Mouse (Mus musculus) embryonic facial prominence, embryonic 14.5 days (tissue): ENCODE data around the gene Fmn2. TPM values are rescaled to one million over a fixed set of nuclear protein-coding genes. Genes with fewer than 3 reads are reported as not detected.
A peak's percentile ranks its signal among the peaks of the same experiment; 100 is the strongest.

Experiments used
- ATAC-seq: fragments of 200-750 bp; cut with Nextera tagmentation; 2 replicates; pipeline ENCODE4 v1.8.0; 2017; ENCODE audit warnings: low read depth, moderate number of reproducible peaks, moderate TSS enrichment
- DNase-seq: peaks from one replicate; pipeline ENCODE4 v3.0.0-alpha.2; 2015; ENCODE audit warnings: low spot score
- H3K27ac ChIP-seq: fragments of 300-500 bp; sonication (generic); replicated peaks from 2 replicates; pipeline ENCODE4 v1.5.1; 2014; ENCODE audit warnings: low read depth, mild to moderate bottlenecking, low read length, moderate library complexity
- H3K27me3 ChIP-seq: fragments of 300-500 bp; sonication (generic); replicated peaks from 2 replicates; pipeline ENCODE4 v1.6.1; 2014; ENCODE audit warnings: low read length; ENCODE audit not compliant: control insufficient read depth, insufficient read depth
- H3K36me3 ChIP-seq: fragments of 300-500 bp; sonication (generic); 2 replicates; pipeline ENCODE4 v1.6.1; 2014; ENCODE audit warnings: low read length, mixed read lengths; ENCODE audit not compliant: control insufficient read depth, insufficient read depth
- H3K4me1 ChIP-seq: fragments of 300-500 bp; sonication (generic); 2 replicates; pipeline ENCODE4 v1.6.1; 2014; ENCODE audit warnings: antibody characterized with exemption, low read length; ENCODE audit not compliant: control insufficient read depth, insufficient read depth
- H3K4me2 ChIP-seq: fragments of 300-500 bp; sonication (generic); 2 replicates; pipeline ENCODE4 v1.6.1; 2014; ENCODE audit warnings: low read depth, mild to moderate bottlenecking, low read length, moderate library complexity, mixed read lengths
- H3K4me3 ChIP-seq: fragments of 300-500 bp; sonication (generic); 2 replicates; pipeline ENCODE4 v1.5.1; 2014; ENCODE audit warnings: low read depth, mild to moderate bottlenecking, low read length
- H3K9ac ChIP-seq: fragments of 300-500 bp; sonication (generic); 2 replicates; pipeline ENCODE4 v1.6.1; 2014; ENCODE audit warnings: low read depth, mild to moderate bottlenecking, low read length, moderate library complexity, mixed read lengths
- H3K9me3 ChIP-seq: fragments of 300-500 bp; sonication (generic); 2 replicates; pipeline ENCODE4 v1.6.1; 2016; ENCODE audit warnings: low read length; ENCODE audit not compliant: control insufficient read depth
- WGBS: fragments of 180-500 bp; shearing (Covaris S2); extraction: QIAGEN DNeasy Blood & Tissue Kit; methylation state at CpG from one replicate; pipeline ENCODE4 v1.1.7; 2014; 5-methylcytosine and 5-hydroxymethylcytosine counted together
- polyA plus RNA-seq: library from polyadenylated mRNA; unstranded; fragments of >200 nt; fragmentation: Nextera tagmentation; extraction: Ambion mirVana; gene quantifications from 2 replicates; pipeline ENCODE4 v1.2.1, GENCODE M21; 2014

Gene Fmn2
- polyA plus RNA-seq, 1 experiment from 2014 or later = 1.3 TPM

DNA sequence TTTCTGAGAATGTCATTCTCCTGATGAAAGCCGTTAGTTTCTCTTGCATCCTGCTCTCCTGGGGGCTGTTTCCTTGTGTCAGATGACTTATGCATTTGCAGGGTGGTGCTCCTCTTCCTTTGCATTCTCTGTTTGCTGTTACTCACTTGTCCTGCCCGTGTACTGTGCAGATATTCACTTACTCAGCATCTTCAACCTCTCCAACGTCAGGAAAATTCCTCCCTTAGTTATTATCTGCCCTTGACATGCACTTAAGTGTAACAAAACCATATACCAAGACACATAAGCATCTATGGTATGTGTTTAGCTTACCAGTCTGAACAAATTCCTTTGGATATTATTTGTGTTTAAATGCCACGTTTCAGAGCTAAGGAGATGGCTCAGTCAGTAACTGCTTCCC lies 175.6 kb downstream of the Fmn2 start:
- no peak overlapping the region for H3K27ac ChIP-seq

DNA sequence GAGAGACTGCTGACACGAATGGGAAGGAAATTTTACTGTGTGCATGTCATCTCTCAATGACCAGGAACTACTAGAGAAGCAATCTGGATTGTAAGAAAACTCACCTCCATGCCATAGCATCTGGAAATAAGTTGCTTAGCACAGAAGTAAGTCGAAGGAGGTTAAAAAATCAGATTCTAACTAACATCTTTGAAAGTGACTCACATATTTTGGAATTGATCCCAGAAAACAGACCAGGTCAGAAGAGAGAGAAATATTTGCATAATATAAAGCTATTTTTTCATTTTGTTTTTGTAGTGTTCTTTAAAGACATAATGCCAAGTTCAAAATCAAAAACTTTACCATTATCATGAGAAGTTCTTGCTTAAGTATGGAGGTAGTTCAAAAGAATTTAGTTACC lies 187.7 kb downstream of the Fmn2 start:
- no peaks in the 10 kb centered on the region for H3K27me3 ChIP-seq
- H3K9me3 ChIP-seq = no peaks in the 10 kb centered on the region
- H3K4me2 ChIP-seq = no peak overlapping the region
- WGBS = 73% methylated on average over 2 of the region's 2 CpGs
- no peak for ATAC-seq
- no peak overlapping the region for H3K27ac ChIP-seq
- no peak overlapping the region for H3K4me3 ChIP-seq
- DNase-seq = no peak
- no peaks in the 10 kb centered on the region for H3K4me1 ChIP-seq
- H3K9ac ChIP-seq = no peak overlapping the region
- H3K36me3 ChIP-seq = no peaks in the 10 kb centered on the region

More for the DNA sequence above, 175.6 kb downstream of the Fmn2 start:
- Histone ChIP-seq H3K9ac (no peak overlapping the region), H3K4me3 (no peak overlapping the region), H3K4me2 (no peak overlapping the region), H3K4me1 (peaks cover 14% of the 10 kb centered on the region; the same call in 1 of the 2 replicates), H3K27me3 (no peaks in the 10 kb centered on the region), H3K36me3 (no peaks in the 10 kb centered on the region), H3K9me3 (no peaks in the 10 kb centered on the region)
- DNase-seq (peak; percentile 11), ATAC-seq (no peak)
- 29% methylated on average over 4 of the region's 4 CpGs for WGBS

DNA sequence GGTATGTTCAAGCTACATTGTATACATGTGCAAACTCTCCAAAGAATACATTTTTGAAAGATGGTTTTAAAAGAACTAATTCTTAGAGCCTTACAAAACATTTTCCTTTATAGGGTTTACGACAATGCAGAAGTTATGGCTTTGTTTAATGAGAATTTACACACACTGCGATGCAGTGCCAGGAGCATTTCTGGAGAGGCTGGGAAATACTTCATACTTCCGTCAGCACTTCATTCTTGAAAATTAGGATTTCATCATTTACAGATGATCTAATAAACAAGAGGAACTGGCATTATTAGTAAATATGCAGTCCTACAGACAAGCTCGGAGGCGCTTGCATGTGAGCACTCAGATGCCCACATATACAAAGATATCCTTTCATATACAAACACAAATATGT lies 199.2 kb downstream of the Fmn2 start:
- 82% methylated on average over 5 of the region's 5 CpGs for WGBS
- ATAC-seq (no peak), DNase-seq (no peak)
- Histone ChIP-seq H3K4me3 (no peak overlapping the region), H3K4me2 (no peak overlapping the region), H3K27ac (no peak overlapping the region), H3K9ac (no peak overlapping the region), H3K9me3 (no peaks in the 10 kb centered on the region), H3K36me3 (no peaks in the 10 kb centered on the region), H3K27me3 (no peaks in the 10 kb centered on the region), H3K4me1 (peaks cover 10% of the 10 kb centered on the region; the same call in 1 of the 2 replicates)

DNA sequence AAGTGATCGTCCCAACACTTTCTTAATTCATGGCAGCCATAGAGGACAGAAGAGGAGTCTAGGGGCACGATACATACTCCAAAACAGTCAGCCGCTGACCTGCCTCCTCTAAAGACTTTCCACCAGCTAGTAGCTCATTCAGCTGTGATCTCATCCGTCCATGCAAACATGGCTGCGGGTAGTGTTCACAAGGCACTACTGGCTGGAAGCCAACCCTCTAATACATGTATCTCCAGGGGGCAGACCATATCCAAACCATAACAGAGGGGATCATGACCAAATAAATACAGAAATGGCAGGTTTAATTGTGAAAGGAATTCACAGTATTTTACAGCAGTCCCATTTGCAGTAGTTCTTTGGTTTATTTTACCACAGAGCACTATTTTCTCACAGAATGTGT lies 200.2 kb downstream of the Fmn2 start:
- Histone ChIP-seq H3K9me3 (no peaks in the 10 kb centered on the region), H3K27me3 (no peaks in the 10 kb centered on the region), H3K4me2 (no peak overlapping the region), H3K36me3 (no peaks in the 10 kb centered on the region), H3K27ac (no peak overlapping the region), H3K9ac (no peak overlapping the region), H3K4me1 (peaks cover 10% of the 10 kb centered on the region; the same call in 1 of the 2 replicates), H3K4me3 (no peak overlapping the region)
- DNase-seq (peak; percentile 85), ATAC-seq (peak; percentile 80)
- WGBS = 62% methylated on average over 5 of the region's 5 CpGs

DNA sequence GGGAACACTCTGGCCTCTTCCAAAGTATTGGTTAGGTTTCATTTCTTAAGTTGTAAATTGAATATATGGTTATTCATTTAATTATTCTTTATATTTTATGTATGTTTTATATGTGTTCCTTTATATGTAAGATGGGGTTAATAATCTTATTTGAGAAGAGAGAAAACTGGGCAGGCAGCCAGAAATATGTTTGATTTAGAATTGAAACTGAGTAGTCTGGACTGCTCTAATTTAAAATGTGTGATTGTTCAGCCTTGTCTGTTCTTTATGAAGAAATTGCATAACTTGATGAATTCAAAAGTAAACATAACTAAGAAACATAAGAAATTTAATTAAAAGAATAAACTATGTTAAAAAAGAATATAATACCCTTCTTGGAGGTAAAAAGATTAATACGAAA lies 202.3 kb downstream of the Fmn2 start:
- H3K36me3 ChIP-seq = no peaks in the 10 kb centered on the region
- DNase-seq = peak; percentile 80
- no peak overlapping the region for H3K4me3 ChIP-seq
- no peak overlapping the region for H3K4me2 ChIP-seq
- H3K9ac ChIP-seq = no peak overlapping the region
- H3K9me3 ChIP-seq = no peaks in the 10 kb centered on the region
- no peaks in the 10 kb centered on the region for H3K27me3 ChIP-seq
- H3K27ac ChIP-seq = no peak overlapping the region
- ATAC-seq = no peak
- WGBS = 63% methylated on average over 1 of the region's 1 CpGs
- peaks cover 10% of the 10 kb centered on the region; the same call in 1 of the 2 replicates for H3K4me1 ChIP-seq

DNA sequence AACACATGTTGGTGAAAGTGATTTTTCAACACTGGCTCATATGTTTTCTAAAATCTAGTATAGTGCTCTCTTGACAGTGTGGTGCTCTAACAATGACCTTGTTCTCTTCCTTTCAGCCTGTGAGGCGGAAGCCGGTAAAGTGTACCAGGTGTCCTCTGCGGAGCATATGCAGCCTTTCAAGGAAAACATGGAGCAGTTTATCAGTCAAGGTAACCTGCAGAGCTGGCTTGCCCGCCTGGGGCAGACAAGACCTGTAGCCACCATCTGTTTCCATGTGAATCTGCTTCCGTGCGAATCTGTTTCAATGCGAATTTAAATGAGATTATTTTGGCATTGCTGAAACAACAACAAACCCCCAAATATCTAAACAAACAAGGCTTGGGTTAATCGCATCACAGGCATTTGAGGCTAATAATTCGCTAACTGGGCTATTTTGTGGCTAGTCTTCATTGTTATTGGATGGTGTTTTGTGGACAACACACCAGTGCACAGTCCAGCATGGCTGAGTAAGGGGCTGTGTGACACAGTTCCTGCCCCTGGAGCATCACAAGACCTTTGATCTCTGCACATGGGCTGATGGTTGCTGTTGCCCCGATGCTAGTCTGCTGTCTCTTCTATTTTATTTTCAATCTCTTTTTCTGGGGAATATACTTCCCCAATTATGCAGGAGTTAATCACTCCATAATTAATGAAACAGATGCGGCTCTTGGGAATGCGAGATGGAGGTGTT lies 218.3 kb downstream of the Fmn2 start:
- 77% methylated on average over 12 of the region's 12 CpGs for WGBS
- Histone ChIP-seq H3K9ac (no peak overlapping the region), H3K4me2 (no peak overlapping the region), H3K9me3 (no peaks in the 10 kb centered on the region), H3K4me1 (no peaks in the 10 kb centered on the region), H3K36me3 (0 out of 2 replicates have a peak, but pooled peaks cover 4% of the 10 kb centered on the region), H3K4me3 (no peak overlapping the region), H3K27ac (no peak overlapping the region), H3K27me3 (no peaks in the 10 kb centered on the region)
- DNase-seq (no peak), ATAC-seq (no peak)

DNA sequence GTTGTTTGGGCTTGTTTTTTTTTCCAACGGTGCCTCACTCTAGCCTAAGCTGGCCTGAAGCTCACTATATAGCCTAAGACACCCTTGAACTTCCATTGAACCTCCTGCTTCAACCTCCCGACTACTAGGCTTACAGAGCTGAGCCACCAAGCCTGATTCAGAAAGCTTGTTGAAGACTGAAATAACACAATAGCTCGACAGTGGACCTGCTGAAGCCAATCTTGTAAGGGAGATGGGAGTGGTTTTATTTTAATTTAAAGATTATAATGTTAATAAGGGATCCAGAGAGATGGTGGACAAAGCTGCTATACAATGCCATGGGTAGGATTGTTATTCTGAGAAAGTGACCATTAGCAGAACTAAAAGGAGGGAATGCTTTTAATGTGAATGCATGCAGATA lies 227.1 kb downstream of the Fmn2 start:
- Histone ChIP-seq H3K9me3 (no peaks in the 10 kb centered on the region), H3K4me3 (no peak overlapping the region), H3K4me2 (no peak overlapping the region), H3K4me1 (no peaks in the 10 kb centered on the region), H3K9ac (no peak overlapping the region), H3K36me3 (no peaks in the 10 kb centered on the region), H3K27me3 (no peaks in the 10 kb centered on the region), H3K27ac (no peak overlapping the region)
- WGBS = 80% methylated on average over 3 of the region's 3 CpGs
- ATAC-seq = no peak
- no peak for DNase-seq

DNA sequence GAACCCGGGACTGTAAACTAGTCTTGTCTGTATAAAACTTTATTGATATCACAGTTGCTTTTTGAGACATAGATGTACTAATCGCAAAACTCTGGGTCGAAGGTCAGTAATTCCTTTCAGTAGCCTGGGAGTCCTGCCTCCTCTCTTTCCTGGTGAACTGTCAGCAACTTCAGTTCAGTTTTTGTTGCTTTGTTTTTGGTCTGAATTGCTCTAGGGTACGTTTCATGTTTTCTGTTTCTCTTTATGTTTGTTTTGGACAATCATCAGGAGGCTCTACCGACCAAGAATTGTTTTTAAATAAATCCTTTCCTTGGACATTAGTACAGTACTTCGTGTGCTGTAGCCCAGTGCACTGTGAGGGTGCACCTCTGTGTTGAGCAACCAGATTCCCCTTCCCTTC lies 231.1 kb downstream of the Fmn2 start:
- ATAC-seq (no peak), DNase-seq (no peak)
- Histone ChIP-seq H3K36me3 (no peaks in the 10 kb centered on the region), H3K4me3 (no peak overlapping the region), H3K9me3 (no peaks in the 10 kb centered on the region), H3K27me3 (no peaks in the 10 kb centered on the region), H3K9ac (no peak overlapping the region), H3K27ac (no peak overlapping the region), H3K4me2 (no peak overlapping the region), H3K4me1 (no peaks in the 10 kb centered on the region)
- WGBS = 70% methylated on average over 6 of the region's 6 CpGs

DNA sequence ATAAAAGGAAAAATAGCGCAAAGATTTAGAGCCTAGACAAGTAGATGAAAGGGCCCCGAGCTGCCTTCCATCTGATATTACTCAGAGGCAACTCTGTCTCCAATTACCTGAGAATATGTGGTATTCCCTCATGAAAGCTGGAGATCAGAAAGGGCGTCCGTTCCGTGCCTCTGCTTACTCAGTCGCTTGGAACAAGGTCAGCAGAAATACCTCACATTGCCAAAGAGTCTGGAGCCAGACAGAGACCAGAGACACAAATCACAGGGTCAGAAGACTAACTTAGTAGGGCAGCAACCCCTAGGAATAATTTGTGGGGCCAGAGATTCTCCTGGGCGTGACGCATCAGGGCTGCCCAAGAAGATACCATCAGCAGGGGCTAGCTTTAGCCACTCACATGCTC lies 237.3 kb downstream of the Fmn2 start:
- Histone ChIP-seq H3K9me3 (no peaks in the 10 kb centered on the region), H3K4me1 (no peaks in the 10 kb centered on the region), H3K36me3 (no peaks in the 10 kb centered on the region), H3K9ac (no peak overlapping the region), H3K4me2 (no peak overlapping the region), H3K27me3 (no peaks in the 10 kb centered on the region), H3K27ac (no peak overlapping the region), H3K4me3 (no peak overlapping the region)
- WGBS = 45% methylated on average over 8 of the region's 8 CpGs
- peak; percentile 9 for DNase-seq
- no peak for ATAC-seq
